Mouse (Mus musculus) left cerebral cortex, adult 18-20 months (tissue): ENCODE data around the gene Gps2. TPM values are rescaled to one million over a fixed set of nuclear protein-coding genes. Genes with fewer than 3 reads are reported as not detected.
"Not testable (repeated sequence)": the region's sequence is repeated elsewhere in the genome, so short reads cannot be mapped to it uniquely, and the experiment has no call there.

Source experiments
- DNase-seq, 2 experiments: peaks; one replicate each; pipeline ENCODE4 v3.0.0; 2021 to 2022; ENCODE audit warnings: low spot score in 2 of 2, mixed read lengths in 1 of 2
- total RNA-seq, 2 experiments: library from RNA; stranded (reverse); gene quantifications; 2 replicates each; pipeline ENCODE4 v1.2.3; 2021

Gene Gps2
- total RNA-seq, 2 experiments from 2014 or later = 33.0 to 33.4 TPM

DNA sequence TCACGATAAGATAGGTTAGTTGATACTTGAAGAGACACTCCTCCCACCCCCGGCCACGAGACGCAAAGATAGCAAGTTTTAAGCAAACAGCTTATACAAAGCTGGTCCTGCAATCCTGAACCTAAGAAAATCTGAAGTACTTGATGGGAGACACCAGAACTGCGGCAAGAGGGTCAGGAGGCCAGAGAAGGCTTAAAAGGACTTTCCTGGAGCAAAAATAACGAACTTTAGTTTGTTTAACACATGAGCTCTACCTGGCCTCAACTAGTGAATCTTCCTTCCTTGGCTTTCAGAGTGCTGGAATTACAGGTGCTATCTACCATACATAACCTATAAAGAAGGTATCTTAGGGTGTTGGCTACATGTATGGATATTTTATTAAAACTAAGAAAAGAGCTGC lies 21.0 kb downstream of the Gps2 start:
- DNase-seq = no peak

DNA sequence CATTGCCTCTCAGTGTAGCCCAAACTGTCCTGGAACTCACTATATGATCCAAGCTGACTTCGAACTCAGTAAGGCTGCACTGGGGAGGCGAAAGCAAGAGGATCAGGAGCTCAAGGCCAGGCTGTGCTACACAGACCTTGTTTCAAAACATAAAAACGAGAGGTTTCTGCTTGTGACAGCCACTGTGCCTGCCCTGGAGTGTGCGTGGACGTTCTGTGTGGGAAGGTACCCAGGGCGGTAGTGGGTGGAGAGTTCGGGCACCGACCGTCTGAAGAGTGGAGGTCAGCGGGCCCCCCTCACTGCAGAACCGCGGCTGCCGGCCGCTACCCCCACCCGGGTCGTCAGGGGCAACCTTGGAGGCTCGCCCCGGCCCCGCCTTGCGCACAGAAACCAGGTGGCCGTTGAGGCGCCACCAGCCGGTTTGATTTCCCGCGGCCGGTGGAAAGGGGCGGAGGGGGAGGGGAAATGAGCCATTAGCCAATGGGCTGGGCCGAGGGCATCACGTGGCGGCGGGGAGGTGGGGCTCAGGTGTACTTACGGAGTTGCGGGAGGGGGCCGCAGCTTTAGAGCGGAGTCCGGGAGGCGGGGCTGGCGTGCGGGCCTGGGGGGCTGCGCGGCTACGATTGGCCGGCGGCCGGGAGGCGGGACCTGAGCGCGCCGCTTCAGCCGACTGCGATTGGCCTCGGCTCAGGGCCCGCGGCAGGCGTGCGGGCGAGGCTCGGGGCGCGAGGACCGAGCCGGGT lies 21.6 kb downstream of the Gps2 start, which contains the start of gene Ybx2:
TSS of gene Ybx2 (plus strand) at position 660 of the 743 bp plus-strand sequence.
- DNase-seq = peak; percentile 84 to 88

DNA sequence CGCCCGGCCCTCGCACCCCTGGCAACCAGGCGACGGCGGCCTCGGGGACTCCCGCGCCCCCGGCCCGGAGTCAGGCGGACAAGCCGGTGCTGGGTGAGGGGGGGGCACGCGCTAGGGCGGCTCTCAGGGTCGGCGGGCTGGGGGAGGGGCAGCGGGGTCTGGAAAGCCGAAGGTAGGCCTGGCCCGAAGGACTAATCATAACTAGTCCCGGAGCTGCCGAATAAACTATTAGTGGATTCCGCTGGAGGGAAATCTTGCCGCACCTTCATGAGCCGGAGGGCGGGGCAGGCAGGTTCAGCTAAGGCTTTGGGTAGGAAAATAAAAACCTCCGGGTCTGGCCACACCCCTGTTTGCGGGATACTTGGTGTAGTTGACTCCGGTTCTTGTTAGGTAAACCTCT lies 22.5 kb downstream of the Gps2 start:
- DNase-seq = no peak

DNA sequence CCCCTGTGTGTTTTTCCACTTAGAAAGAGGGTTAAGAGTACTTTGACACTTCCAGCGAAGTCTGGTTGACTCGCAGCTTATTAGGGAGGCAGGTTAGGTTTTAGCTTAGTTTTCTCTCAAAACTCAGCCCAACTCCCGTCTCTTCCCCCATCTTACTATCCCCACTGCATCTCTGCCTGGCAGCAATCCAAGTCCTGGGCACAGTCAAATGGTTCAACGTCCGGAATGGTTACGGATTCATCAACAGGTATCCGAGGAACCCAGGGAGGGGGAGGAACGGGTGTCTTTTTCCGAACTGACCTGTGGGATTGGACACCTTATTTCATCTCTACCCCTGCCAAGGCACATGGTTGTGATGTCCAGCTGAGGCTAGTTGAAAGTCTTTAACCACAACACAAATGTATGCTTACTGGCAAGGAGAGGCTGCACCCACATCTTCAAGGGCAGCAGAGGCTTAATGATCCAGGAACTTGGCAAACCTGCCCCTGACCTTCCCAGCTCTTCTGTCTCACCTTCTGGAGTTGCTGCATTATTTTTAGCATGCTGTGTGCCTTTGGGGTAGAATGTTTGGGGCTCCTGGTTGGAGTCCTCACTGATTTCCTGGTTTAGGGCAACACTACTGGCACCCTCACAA lies 23.1 kb downstream of the Gps2 start:
- DNase-seq = no peak

DNA sequence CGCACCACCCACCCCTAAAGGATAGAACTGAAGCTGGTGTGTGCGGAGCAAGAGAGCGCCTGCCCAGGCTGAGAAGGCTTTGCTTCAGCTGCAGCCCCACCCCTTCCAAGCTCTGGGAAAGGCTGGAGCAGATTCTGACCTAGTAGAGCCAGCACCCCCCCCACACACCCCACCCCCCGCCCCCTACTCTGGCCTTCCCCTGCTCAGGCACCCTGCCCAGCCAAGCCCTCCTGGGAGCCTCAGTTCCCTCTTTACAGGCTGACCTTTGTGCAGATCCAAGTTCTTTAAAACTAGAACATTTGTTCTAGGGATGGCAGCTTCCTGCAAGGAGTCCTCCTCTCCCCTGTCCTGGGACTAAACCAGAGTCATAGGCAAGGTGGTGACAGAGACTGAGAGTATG lies 23.7 kb downstream of the Gps2 start:
- no peak for DNase-seq

DNA sequence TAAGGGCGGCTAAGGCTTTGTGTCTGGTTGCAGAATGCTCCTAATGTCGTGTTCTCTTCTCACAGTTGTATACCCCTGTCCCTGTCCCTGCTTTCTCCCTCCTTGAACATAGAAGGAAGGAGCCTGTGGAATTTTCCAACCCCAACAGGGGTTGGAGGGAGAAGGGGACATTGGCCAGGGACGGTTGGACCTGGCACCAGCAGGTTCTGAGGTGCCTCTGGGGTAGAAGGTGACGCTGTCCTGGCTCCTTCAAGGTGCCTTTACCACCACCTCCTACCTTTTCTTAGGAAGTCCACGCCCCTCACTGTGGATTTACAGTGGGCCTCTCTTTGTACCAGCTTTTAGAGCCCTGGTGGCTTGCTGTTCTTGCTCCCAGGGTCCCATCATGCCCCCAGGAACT lies 24.1 kb downstream of the Gps2 start:
- no peak for DNase-seq

DNA sequence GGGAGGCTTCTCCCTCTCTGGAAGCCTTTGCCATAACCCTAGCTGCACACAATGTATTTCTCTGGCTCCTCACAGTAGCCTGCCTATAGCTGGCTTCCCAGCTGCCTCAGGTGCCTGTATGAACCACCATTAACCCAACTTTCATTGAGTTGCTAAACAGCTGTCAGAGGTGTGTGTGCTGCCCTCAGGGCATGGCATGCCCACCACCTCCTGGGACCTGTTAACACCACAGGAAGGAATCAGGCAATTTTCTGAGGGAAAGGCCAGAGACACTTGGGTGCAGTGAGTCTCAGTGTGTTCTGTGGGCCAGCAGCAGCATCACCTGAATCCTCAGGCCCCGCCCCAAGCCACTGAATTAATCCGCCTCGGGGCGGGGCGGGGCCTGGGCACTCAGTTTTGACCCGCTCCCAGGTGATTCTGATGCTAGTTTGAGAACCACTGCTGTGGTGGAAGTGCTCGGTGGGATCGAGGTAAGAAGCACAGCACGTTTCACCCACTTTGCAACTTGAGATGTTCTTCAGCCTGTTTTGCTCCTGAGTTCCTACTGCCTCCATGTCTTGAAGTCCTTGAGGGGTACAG lies 24.8 kb downstream of the Gps2 start:
- no peak for DNase-seq

DNA sequence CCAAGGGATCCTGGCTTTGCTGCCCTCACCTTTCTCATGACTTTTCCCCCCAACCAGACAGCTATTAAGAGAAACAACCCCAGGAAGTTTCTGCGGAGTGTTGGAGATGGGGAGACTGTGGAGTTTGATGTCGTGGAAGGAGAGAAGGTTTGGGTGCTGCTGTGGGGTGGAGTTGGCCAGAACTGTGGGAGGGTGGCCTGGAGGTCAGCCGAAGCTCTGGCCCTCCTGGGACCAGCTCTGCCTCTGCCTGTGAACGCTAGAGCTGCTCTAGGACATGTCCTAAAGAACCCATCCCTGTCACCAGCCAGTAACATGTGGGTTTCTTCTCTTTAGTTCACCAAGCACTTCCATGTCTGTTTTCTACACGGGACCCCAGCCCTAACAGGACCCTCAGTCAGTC lies 25.5 kb downstream of the Gps2 start:
- DNase-seq = no peak

DNA sequence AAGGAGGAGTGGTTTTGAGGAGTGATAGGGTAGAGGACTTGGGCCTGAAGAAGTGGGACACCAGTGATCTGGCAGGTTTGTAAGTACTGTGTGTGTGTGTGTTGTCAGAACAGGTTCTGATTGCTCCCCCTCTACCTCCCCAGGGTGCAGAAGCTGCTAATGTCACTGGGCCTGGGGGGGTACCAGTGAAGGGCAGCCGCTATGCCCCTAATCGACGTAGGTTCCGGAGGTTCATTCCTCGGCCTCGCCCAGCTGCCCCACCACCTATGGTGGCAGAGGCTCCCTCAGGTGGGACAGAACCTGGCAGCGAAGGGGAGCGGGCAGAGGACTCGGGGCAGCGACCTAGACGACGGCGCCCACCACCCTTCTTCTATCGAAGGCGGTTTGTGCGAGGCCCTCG lies 26.0 kb downstream of the Gps2 start:
- no peak for DNase-seq

DNA sequence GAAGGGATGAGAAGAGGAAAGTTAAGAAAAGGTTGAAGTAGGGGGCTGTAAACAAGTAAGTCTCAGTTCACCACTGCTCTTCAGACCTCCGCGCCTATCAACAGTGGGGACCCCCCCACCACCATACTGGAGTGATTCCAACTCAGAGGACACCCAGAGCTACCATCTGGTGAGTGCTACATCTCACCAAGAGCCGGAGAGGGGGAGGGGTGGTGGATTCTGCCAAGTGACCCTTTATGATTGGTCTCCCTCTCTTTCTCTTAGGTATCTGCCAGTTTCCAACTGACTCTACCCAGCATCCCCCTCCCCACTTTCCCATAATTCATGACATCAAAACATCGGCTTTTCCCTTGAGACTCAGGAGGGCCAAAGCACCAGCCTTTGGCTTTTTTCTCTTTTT lies 27.3 kb downstream of the Gps2 start:
- no peak for DNase-seq

DNA sequence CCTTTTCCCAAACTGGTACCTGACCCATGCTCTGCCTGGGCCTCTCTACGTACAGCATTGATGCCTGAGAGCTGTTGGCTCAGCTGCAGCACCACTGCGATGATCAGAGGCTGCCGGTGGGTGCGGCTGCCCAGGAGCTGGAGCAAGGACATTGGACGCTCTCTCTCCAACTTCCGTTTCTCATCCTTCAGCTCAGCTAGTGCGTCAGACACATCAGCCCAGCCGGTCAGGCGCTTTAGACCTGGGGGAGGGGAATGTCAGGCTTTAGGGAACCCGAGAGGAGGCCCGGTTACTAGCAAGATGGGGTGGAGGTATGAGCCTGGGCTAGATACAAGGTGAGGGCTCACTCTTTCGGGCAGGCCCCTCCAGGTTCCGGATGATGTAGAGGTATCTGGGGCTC lies 31.5 kb downstream of the Gps2 start:
- DNase-seq = no peak

DNA sequence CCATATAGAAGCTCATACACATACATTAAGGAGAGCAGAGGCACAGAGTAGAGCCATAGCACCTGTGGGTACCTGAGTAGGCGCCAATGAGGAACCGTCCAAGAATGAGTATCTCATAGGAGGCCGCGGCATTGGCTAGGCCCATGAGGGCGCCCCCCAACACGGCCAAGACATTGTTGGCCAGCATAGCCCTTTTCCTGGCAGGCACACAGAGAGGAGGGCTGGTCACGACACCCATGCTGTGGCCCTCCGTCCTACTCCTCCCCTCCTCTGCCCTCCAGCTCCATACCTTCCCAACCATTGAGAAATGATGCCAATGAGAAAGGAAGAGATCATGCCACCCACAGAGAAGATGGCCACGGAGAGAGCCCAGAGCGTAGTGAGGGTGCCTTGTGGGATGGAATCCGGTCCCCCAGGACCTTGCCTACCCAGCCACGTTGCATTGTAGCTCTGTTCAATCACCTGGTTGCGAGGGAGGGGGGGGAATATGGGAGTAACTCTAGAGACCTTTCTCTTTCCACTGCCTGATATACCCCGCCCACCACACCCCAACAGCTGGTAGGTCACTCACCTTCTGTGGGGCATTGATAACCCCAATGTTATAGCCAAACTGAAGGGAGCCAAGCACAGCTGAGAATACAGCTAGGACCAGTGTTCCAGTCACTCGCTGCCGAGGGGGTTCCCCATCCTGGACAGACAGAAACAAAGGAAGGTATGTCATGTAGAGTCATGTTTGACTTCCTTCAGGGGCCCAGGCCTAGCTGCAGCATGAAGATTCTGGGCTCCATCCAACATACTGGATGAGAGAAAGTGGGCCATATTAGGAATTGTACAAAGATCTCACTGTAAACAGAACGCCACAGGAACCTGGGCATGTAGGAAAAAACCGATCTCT lies 32.6 kb downstream of the Gps2 start:
- no peak for DNase-seq

DNA sequence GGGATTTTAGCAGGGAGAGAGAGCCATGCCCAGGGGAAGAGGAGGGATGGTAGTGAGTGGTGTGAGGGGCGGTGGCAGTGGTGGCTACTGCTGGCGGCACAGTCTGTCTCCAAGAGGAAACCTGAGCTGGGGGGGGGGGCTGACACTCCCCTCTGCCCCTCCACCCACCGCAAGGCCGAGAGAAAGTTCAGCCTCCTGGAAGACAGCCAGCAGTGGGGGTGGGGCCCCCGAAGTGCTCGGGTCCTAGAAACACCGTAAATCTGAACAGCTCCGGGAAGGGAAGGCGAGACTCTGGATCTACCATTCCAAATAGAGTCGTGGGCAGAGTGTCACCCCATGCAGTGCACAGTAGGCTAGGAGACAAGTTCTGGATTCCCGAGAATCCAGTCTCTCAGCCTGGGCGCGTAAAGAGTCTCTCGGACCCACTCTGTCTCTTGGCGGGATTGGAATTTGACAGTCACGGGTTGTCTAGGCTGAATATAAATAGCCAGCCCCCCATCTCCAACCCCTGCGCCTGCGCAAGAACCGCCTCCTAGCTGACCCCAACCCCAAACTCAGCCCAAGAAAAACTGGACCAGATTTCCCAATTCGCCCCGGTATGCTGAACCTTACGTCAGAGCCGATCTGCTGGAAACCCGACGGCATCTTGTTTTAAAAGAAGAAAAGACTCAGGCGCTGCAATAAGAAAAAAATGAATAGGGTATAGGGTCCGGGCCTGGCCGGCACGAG lies 33.8 kb downstream of the Gps2 start:
- no peak for DNase-seq

DNA sequence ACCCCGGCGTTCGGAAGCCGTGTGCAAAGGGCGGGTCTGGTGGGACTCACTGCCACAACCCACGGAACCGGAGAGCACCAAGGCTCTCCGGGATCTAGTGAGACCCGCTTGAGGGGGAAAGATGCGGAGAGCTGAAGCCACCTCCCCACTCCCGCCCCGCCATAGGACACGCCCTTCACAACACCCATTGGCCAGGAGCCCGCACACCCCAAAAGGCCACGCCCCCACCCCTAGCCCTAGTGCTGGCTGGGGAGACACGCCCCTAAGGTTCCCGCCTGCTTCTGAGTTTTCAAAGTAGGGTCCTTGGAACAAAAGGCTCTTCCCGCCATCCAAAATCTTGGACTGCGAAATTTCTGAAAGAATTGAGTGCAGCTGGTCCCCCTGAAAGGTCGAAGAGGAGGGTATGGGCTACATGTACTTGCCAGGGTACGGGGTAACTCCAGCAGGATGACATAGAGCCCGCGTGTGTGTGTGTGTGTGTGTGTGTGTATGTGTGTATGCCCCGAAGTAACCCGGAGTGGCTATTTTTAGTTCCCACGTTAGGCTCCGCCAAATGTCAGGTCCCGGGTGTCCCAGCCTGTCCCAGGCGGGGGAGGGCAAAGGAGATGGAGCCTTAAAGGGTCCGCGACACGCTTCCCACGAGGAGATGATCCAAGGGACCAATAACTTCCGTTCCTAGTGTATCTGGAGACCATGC lies 34.5 kb downstream of the Gps2 start, which contains the start of gene Slc2a4:
TSS of gene Slc2a4 (minus strand) at position 123 of the 697 bp plus-strand sequence.
- no peak for DNase-seq

DNA sequence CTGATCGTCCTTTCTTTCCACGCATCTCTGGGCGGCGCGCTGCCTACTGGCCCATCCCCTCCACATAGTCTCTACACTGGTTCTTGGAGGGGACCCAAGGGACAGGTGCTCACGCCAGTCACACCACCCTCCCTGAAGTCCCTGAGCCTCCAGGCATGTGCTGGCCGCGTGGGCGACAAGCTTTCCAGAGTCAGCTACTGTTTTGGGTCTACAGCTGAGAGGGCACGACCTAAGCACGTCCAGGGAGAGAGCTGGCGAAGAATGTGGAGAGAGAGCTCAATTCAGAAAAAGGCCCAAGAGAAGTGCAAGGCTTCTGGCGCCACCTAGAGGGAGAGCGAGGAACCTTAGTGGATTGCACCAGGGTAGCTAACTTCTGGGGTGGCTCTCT lies 35.1 kb downstream of the Gps2 start:
- peak; percentile 62 to 72 for DNase-seq

DNA sequence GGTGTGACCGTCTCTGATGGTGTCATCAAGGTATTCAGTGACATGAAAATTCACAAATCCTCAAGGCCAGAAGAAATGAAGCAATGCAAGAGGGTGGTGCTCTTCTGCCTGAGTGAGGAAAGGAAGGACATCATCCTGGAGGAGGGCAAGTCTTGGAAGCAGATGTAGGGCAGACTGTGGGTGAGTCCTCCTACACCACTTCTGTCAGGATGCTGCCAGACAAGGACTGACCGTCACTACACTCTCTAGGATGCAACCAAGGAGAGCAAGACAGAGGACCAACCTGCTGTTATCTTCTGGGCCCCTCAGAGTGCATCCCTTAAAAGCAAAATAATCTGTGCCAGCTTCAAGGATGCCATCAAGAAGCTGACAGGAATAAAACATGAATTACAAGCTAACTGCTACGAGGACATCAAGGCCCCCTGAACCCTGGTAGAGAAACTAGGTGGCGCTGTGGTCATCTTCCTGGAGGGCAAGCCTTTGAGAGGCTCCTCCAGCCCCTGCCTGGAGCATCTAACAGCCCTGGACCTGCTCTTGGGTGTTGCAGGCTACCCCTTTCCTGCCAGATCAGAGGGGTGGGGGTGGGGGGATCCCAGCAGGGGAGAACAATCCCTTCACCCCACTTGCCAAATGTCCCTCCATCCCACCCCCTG lies 37.2 kb downstream of the Gps2 start:
- DNase-seq = no peak

DNA sequence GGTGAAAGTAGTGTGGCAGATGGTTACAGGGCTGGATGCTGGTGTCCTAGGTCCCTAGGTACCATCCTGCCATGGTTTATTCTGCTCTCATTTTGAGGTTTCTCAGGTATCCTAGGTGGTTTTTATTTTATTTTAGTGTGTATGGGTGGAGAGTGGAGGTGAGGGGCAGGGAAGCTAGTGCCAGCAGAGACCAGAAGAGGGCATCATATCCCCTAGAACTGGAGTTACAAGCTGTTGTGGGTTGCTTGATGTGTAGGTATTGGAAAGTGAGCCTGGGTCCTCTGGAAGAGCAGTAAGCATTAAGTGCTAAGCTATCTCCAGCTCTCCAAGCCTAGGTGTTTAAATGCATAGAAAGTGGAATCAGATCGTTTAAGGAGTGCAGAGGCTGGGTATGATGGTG lies 38.6 kb downstream of the Gps2 start:
- no peak for DNase-seq

DNA sequence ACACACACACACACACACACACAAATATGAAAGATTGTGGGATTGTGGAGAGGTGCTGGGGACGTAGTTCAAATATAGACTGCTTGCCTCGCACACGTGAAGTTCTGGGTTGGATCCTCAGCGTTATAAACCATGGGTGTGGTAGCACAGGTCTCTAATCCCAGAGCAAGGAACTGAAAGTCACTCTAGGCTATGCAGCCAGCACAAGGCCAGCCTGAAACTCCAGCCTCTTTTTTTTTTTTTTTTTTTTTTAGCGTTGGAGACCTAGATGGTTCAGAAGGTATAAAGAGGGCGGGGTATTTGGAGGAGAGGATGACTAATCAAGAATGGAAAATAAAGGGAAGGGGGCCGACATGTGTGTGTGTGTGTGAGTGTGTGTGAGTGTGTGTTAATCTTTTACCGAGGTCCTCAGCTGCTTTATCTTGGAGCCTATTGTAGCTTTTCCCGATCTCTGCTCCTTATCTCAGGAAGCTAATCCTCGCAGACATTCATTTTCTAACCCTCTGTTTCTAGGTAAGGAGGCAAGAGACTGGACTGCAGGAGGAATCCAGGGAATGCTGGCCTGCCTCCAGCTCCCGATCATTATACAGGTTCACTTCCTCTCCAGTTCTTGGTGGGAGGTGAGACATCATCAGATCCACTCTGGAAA lies 39.7 kb downstream of the Gps2 start:
- DNase-seq = no peak

DNA sequence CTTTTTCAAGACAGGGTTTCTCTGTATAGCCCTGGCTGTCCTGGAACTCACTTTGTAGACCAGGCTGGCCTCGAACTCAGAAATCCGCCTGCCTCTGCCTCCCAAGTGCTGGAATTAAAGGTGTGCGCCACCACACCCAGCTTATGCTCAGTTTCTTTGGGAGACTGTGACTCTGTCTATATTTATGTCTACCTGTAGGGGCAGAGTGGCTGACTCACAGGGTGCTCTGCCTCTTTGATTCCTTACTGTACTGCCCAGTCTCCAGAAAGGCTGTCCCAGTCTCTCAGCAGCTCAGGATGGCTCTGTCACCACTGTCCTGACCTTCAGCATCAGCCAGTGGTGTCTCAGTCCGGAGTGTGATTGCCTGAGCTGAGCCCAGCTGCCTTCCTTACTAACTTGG lies 41.9 kb downstream of the Gps2 start:
- not testable (repeated sequence) for DNase-seq
